Mouse (Mus musculus) left cerebral cortex, adult 9 months (tissue): ENCODE data around the gene Olfr1410.

ENCODE experiments used
- DNase-seq, 2 experiments: peaks; one replicate each; pipeline ENCODE4 v3.0.0; 2022; ENCODE audit warnings: low spot score in 2 of 2

Gene Olfr1410

DNA sequence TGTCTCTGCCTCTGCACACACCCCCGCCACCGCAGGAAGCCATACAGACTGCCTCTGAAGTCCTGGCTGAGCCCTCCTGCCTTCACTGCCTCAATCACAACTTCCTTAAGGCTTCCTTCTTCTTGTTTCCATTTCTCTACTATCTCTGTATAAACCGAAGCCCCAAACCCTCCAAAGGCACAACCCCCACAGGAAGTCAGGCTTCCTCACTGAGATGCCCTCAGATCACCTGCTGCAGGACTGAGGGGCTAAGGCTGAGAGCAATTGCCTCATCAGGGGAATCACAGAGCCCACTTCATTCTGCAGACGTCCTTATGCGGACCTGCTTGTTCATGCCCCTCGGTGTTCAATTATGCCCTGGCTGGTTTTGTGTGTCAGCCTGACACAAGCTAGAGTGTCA, 34.8 kb downstream of the Olfr1410 start:
- DNase-seq: no peak

DNA sequence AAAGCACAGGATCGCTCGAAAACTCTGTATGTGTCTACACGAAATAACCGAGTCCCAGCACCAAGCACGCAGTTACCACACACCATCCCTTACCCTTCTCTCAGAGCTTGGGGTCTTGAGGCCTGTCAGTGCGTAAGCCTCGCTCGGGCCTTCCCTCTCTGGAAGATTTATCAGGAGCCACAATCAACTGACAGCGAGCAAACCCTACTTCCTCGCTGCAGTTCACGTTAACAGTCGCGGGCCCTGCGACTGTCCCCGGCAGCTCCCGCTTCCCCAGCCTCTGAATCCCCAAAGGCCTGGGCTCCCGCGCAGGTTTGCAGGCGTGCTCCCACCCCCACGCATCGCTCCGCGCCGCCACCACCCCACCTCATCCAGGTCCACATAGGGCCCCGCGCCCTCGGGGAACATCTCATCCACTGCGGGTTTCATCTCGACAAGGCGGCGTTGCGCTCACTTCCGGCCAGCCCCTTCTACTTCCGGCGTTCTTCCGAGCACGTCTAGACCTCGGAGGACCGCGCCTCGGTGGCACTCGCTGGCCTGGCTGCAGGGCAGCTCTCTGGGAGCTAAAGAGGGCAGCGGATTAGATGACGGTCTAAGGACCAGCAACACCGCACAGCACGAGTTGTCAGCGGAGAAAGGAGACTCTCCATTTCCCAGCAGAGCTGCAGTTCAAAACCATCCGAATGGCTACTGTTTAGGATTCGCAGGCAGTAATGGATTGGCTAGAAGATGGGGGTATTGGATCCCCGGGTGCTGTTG, 36.1 kb downstream of the Olfr1410 start, which contains the start of gene Cops9:
Gene Cops9 (minus strand): TSS at position 472 of the 759 bp plus-strand sequence.
- DNase-seq: peak; percentile 66 to 89

DNA sequence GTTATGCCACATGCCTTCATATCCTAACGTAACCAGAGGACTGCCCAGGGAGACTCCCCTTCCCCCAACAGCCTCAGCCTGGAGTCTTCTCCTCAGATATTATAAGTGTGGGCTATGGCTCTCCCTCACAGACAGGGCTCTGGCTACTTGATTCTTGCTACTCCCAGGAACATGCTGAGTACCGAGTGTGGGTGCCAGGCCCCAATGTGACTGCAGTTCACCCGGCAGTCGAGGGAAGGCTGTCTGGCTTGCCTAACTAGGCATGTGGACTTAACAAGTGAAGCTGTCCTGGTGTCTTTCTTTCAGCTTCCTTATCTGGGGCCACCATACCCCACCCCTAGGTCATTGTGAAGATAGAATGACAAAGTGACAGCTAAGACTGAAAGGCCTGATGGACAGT, 38.1 kb downstream of the Olfr1410 start:
- DNase-seq: no peak

DNA sequence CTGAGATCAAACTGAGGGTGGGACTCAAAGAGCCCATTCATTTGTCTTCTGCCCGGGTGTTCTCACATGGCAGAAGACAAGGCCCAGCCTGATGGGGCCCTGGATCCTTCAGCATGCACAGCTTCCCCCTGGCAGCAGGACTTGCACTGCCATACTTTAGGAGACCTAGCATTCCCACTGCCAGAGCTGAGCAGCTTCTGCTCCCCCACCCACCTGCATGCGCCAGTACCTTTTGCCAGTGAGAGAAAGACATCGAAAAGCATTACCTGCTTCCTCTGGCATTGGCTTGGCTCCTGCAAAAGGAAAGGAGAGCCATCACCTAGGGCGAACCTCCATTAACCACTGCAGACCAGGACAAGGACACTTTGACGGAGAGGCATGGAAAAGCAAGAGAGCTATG, 39.3 kb downstream of the Olfr1410 start:
- no peak for DNase-seq

DNA sequence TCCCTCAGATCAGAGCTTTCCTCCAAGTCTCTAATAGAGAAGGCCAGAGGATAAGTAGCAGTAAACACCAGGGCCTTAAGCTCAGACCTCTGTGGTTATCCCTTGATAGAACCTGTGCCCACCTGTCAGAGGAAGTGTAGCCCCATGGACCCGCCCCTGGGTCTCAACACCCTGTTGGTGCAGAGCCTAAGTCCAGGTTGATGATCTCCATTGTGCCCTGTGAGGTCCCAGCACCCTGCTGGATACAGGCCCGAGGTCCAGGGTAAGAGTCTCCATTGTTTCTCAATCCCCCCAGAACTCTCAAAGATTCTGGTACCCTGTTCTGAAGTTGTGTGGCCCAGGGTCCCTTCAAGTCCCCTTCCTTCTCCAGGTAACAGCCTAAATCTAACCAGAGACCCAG, 40.5 kb downstream of the Olfr1410 start:
- DNase-seq: no peak

DNA sequence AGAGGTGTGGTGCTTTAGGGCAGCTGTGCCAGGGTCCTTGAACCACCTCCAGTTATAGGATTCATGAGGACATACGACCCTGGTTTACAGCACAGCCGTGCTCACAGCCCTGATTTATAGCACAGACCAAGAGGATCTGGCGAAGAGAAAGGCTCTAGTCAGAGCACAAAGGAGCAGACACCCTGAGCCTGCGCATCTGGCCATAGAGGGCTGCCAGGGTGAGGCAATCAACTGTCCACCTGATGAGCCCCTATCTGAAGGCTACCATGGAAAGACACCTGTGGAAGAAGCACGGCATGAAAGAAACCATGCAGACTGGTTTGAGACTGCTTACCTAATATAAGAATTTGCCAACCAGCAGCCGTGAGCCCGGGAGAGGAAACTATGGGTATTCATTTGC, 41.0 kb downstream of the Olfr1410 start:
- no peak for DNase-seq

DNA sequence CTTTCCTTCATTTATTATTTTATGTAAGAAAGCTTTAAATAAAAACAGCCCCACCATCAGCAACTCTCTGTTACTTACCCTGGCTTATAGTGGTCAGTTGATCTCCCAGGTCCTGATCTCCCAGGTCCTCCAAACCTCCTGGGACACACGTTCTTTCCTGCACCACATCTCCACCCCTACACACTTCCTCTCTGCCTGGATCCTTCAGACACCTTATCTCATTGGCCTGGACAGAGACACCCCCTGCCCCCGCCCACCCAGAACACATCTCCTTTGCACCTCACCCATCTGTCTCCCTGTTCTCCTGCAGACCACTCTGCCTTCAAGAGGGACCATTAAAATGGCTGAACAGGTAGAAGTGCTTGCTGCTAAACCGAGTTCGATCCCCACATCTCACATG, 41.4 kb downstream of the Olfr1410 start:
- DNase-seq: no peak

DNA sequence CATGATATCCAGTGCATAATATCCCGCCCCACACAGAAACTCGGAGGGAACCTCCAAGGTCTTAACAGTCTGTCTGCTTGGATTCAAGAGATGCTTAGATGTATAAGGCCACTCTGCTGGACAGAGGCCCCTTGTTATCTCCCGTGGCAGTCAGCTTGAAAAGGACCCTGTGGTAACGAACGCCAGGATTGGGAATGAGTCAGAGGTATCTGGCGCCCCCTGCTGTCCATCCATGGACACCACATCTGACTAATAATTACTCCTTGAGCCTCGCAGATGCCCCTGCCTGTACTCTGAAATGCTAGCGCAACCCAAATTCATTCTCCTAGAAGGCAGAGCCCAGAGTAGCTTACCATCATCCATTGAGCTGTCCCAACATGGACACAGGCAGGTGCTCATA, 42.2 kb downstream of the Olfr1410 start:
- DNase-seq: peak in 1 of 2 experiments; percentile 74

DNA sequence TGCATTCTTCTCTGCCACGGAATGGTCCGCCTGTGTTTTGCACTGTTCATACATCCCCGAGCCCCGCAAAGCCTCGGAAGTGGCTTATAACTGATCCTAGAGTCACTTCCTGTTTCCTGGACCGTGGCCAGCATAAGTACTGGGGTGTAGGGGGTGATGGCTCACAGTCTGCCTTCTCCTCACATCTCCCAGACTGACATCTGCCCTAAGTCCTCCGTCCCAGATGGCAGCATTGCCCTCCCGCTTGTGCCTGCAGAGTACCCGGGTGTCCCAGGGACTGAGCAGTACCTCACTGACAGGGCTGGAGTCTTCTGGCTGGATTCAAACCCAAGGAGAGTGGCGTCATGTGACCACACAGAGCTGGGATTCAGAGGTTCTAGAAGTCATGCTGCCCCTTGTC, 42.6 kb downstream of the Olfr1410 start:
- no peak for DNase-seq

DNA sequence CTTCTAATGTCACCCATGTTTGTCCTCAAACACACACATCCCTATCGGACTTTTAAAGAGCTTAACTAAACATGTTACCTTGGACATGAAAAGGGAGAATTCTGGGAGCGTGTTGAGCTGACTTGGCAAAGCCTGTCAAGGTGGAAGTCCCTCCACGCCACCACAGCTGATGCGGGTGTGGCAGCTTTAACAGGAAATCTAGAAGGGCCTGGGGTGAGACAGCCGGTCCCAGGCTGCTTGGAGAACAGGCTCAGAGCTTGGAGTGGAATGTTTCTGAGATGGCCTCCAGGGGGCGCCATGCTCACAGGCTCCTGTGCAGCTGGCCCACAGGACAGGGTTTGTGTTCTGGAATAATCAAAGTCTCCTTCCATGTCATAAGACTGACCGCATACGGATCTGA, 43.1 kb downstream of the Olfr1410 start, which contains the start of gene Otos:
Gene Otos (minus strand): TSS at position 169 of the 400 bp plus-strand sequence.
- peak in 1 of 2 experiments; percentile 72 for DNase-seq

DNA sequence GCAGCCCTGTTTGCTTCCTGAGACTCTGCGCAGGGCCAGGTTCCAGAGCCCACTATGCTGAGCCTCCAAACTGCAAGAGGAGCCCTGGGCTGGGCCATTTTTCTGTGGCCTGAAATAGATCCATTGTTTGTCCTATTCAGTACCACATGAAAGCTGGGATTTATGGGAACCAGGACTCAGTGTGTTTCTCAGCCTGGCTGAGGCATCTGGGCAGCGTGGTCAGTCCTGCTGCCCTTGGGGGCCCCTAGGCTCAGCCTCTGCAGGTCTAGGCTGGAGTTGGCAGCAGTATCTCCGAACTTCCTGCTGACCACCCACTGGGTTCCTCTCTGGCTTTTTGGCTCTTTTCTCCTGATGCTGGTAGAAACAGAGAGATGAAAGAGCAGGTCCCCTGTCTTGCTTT, 45.9 kb downstream of the Olfr1410 start:
- no peak for DNase-seq

DNA sequence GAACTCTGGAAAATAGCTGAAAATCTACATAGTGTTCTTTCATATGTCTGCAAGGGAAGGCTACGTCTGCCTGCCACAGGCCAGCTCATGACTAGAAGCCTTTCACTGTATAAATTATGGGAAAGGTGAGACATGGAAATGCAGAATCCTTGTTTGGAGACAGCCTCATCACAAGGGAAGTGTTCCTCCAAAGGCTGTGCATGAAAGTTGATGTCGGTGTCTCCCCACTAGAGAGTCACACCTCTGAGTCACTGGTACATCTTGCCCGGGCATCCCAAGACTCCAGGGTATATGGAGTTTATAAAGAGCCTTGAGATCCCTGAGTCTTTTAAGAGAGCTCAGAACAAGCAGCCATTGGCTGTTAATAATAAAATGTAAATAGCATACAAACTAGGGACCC, 47.6 kb downstream of the Olfr1410 start:
- DNase-seq: no peak

DNA sequence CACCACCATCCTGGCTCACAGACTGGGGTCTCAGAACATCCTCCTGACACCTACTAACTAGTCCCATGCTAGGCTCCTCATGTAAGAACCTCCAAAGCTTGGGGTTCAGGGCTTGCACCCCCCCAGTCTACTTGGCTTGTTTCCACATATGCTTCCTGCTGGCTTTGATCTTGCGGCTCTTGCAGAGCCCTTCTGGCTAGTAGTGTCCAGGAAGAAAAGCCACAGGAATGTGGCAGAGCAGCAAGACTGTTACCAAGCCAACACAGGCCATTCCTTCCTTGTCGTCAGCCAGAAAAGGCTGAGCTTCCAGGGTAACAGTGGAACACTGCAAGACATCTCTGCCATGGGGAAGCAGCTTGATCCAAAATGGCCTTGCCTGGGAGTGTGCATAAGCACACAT, 49.1 kb downstream of the Olfr1410 start:
- no peak for DNase-seq

DNA sequence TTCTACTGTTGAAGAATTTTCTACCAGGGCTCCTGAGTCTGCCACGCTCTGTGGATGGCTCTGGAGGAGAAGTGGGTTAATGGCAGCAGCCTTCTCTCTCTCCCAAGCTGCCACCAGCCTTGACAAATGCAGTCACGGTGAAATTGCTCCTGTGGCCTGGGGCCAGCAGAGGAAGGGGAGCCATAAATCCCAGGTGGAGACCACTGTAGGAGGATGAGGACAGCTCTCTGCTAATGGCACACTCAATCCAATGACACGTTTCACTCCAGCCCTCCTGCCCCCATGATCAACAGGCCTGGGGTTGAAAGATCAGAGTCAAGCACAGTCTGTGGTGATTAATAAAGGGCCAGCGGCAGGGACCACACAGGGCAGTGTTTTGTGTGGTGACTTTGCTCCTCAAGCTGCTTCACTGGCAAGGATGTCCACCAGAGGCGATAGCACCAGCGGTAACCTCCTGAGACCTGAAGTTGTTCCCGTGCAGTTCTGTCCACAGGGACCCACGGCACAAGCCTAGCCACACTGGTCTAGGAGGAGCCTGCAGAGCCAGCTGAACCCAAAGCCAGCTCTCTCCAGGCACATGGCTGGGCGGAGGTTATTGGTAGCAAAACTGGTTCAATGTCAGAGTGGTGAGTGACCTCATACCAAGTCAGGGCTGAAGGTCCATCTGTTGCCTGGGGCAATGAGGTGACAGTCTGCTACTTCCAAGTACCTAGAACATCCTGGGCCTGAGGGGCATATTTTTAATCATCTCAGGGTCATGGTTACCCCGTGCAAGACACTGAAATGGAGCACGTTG, 51.6 kb downstream of the Olfr1410 start:
- no peak for DNase-seq

DNA sequence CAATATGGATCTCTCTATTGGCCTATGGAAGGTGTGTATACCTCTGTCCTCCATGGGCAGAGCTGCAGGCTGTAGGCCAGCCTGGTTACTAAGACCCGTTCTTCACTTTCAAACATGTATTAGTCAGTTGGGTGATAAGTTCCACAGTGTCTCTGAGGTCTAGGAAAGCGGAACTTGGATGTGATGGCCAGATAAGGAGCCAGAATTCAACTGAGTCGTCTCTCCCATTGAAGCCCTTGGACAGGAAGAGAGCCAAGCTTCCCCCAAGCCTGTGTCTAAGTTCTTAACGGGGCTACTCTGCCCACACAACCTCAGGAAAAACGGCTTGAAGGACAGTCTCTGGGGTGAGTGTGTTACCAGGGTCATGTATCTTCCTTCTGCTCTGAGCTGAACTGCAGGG, 53.8 kb downstream of the Olfr1410 start:
- DNase-seq: no peak
